Mouse (Mus musculus) lung, postnatal 0 days (tissue): Measurements from ENCODE around the gene Myo1h. TPM values are rescaled to one million over a fixed set of nuclear protein-coding genes. Genes with fewer than 3 reads are reported as not detected.

ENCODE experiments used
- ATAC-seq: fragments of 200-750 bp; cut with Nextera tagmentation; 2 replicates; pipeline ENCODE4 v1.8.0; 2017; ENCODE audit warnings: moderate library complexity
- DNase-seq: peaks from one replicate; pipeline ENCODE4 v3.0.0-alpha.2; 2016; ENCODE audit warnings: low spot score
- H3K27ac ChIP-seq: fragments of 300-500 bp; sonication (generic); 2 replicates; pipeline ENCODE4 v1.5.1; 2014; ENCODE audit warnings: antibody characterized with exemption, mild to moderate bottlenecking, low read length, mixed read lengths
- H3K27me3 ChIP-seq: fragments of 300-500 bp; sonication (generic); replicated peaks from 2 replicates; pipeline ENCODE4 v1.6.1; 2014; ENCODE audit warnings: low read length, mixed read lengths; ENCODE audit not compliant: insufficient read depth
- H3K36me3 ChIP-seq: fragments of 300-500 bp; sonication (generic); 2 replicates; pipeline ENCODE4 v1.6.1; 2014; ENCODE audit warnings: low read length, mixed read lengths; ENCODE audit not compliant: insufficient read depth
- H3K4me1 ChIP-seq: fragments of 300-500 bp; sonication (generic); 2 replicates; pipeline ENCODE4 v1.6.1; 2014; ENCODE audit warnings: antibody characterized with exemption, low read depth, low read length, mixed read lengths; ENCODE audit not compliant: insufficient read depth
- H3K4me2 ChIP-seq: fragments of 300-500 bp; sonication (generic); replicated peaks from 2 replicates; pipeline ENCODE4 v1.6.1; 2014; ENCODE audit warnings: low read depth, mild to moderate bottlenecking, low read length, moderate library complexity, mixed read lengths
- H3K4me3 ChIP-seq: fragments of 300-500 bp; sonication (generic); 2 replicates; pipeline ENCODE4 v1.5.1; 2014; ENCODE audit warnings: low read depth, low read length
- H3K9ac ChIP-seq: fragments of 300-500 bp; sonication (generic); replicated peaks from 2 replicates; pipeline ENCODE4 v1.6.1; 2014; ENCODE audit warnings: low read depth, mild to moderate bottlenecking
- H3K9me3 ChIP-seq: fragments of 300-500 bp; sonication (generic); 2 replicates; pipeline ENCODE4 v1.6.1; 2016; ENCODE audit warnings: low read length, mixed read lengths
- CTCF ChIP-seq: IDR thresholded peaks from 2 replicates; pipeline ENCODE4 v1.5.1; 2016; ENCODE audit warnings: antibody characterized with exemption, mild to moderate bottlenecking
- EP300 ChIP-seq: IDR thresholded peaks from 2 replicates; pipeline ENCODE4 v1.6.1; 2016; ENCODE audit warnings: antibody characterized with exemption, mild to moderate bottlenecking, control low read depth
- WGBS: fragments of 180-500 bp; shearing (Covaris S2); extraction: QIAGEN DNeasy Blood & Tissue Kit; methylation state at CpG from one replicate; pipeline ENCODE4 v1.1.7; 2014; 5-methylcytosine and 5-hydroxymethylcytosine counted together
- polyA plus RNA-seq: library from polyadenylated mRNA; unstranded; fragments of >200 nt; fragmentation: Nextera tagmentation; extraction: Ambion mirVana; gene quantifications from 2 replicates; pipeline ENCODE4 v1.2.1, GENCODE M21; 2015

Myo1h gene
- polyA plus RNA-seq, 1 experiment from 2014 or later = 3.4 TPM

DNA sequence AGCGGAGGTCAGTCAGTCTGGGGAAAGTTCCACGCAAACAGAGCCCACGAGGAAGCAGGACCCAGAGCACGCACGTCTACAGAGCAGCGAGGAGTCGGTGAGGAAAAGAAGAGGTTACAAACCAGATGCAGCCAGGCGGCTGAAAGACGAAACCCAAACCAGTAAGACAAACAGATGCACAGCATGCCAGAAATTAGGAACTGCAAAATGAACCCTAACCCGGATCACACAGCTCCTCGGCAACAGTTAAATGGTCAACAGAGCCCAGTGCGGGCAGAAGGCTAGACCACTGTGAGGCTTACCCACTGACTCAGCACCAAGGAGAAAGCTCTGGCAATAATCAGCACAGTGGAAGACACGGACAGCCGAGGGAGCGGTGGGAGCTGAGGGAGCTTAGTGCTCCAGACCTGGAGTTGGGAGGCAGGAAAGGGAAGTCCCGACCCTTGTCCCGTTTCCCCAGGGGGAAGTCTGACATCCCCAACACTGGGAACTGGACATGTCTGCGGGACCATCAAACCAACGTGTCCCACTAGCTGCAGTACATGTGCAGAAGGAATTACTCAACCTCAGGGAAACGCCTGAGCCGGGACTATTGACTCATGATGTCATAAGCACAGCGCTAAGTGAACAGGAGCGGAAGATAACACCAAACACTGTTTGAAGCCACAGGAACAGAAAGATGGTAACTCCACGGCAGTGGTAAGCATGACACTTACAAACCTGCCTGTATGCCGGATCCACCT lies 82.9 kb downstream of the Myo1h start:
- Histone ChIP-seq H3K27me3 (no peaks in the 10 kb centered on the region), H3K4me2 (peak overlapping the region; percentile 20), H3K9me3 (no peaks in the 10 kb centered on the region), H3K4me3 (no peak overlapping the region), H3K27ac (peak overlapping the region; percentile 94), H3K4me1 (peaks cover 68% of the 10 kb centered on the region), H3K9ac (0 out of 2 replicates have a peak overlapping the region, but pooled peaks have one; percentile 39), H3K36me3 (peaks cover 34% of the 10 kb centered on the region)
- DNase-seq (peak; percentile 80), ATAC-seq (no peak)
- WGBS = 30% methylated on average over 25 of the region's 25 CpGs
- TF ChIP-seq EP300 (no peak), CTCF (no peak)

- H3K9me3 ChIP-seq = no peaks in the 10 kb centered on the region
- peak; percentile 79 for TF ChIP-seq EP300
- TF ChIP-seq CTCF = no peak
- peak; percentile 90 for DNase-seq
- 26% methylated on average over 11 of the region's 11 CpGs for WGBS
- no peak overlapping the region for H3K9ac ChIP-seq
- H3K27me3 ChIP-seq = no peaks in the 10 kb centered on the region
- peaks cover 75% of the 10 kb centered on the region for H3K4me1 ChIP-seq
- peak overlapping the region; percentile 20 for H3K4me2 ChIP-seq
- peak; percentile 40 for ATAC-seq
- H3K27ac ChIP-seq = peak overlapping the region; percentile 94
- H3K36me3 ChIP-seq = peaks cover 28% of the 10 kb centered on the region; the same call in 1 of the 2 replicates
- no peak overlapping the region for H3K4me3 ChIP-seq
These were observed 83.6 kb downstream of the Myo1h start for GRCm38 (mm10) chr5:114372565-114372964.

DNA sequence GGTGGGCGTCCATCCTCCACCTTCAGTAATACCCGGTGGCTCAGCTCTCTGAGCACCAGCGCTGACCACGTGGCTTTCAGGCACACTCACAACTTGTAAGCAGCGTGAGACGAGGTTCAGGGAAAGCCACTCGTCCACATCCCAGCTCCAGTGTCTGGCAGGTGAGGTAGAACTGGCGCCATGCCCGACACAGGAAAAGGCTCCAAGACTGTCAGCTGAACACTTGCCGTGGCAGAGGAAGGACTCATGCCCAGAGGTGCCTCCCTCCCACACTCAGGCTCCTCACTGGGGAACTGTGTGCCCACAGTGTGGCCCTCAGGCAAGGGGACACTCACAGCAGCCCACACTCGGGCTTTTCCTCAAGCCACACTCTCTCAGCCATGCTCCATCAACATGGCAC lies 84.2 kb downstream of the Myo1h start:
- Histone ChIP-seq H3K27ac (peak overlapping the region; percentile 94), H3K4me1 (peaks cover 80% of the 10 kb centered on the region), H3K4me2 (no peak overlapping the region), H3K9ac (no peak overlapping the region), H3K27me3 (no peaks in the 10 kb centered on the region), H3K36me3 (peaks cover 21% of the 10 kb centered on the region; the same call in 1 of the 2 replicates), H3K9me3 (no peaks in the 10 kb centered on the region), H3K4me3 (no peak overlapping the region)
- ATAC-seq (peak; percentile 10), DNase-seq (peak; percentile 76)
- WGBS = 30% methylated on average over 11 of the region's 11 CpGs
- TF ChIP-seq CTCF = no peak
- TF ChIP-seq EP300 = no peak

DNA sequence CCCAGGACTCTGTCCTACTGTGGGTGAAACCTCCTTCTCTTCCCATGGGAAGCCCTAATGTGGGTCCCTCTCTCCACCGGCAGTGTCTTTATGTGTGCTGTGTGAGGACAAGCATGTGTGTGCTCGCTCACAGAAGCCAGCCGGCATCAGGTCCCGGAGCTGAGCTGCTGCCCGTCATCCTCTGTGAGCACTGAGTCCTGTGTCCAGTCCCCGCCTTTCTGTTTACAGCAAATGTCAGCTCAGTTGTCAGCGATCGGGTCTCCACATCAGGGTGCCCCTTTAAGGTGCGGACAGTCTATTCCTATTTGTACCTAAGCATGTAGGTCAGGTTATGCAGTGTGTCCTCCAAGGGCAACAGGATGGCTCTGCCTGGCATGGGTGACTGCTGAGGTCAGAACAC lies 84.6 kb downstream of the Myo1h start:
- Histone ChIP-seq H3K36me3 (peaks cover 20% of the 10 kb centered on the region; the same call in 1 of the 2 replicates), H3K9ac (no peak overlapping the region), H3K27me3 (no peaks in the 10 kb centered on the region), H3K27ac (peak overlapping the region; percentile 94), H3K4me1 (peaks cover 80% of the 10 kb centered on the region), H3K4me3 (no peak overlapping the region), H3K4me2 (no peak overlapping the region), H3K9me3 (no peaks in the 10 kb centered on the region)
- no peak for TF ChIP-seq EP300
- no peak for TF ChIP-seq CTCF
- 59% methylated on average over 9 of the region's 9 CpGs for WGBS
- DNase-seq (no peak), ATAC-seq (no peak)

- H3K4me2 ChIP-seq = peak overlapping the region; percentile 38; the same call in 1 of the 2 replicates
- ATAC-seq = peak; percentile 9; the same call in 1 of the 2 replicates
These were observed 85.6 kb downstream of the Myo1h start for GRCm38 (mm10) chr5:114374409-114375213.

More at GRCm38 (mm10) chr5:114374409-114375213, 85.6 kb downstream of the Myo1h start:
- TF ChIP-seq CTCF (peak; percentile 40), EP300 (peak; percentile 74; the same call in 1 of the 2 replicates)
- Histone ChIP-seq H3K4me1 (peaks cover 73% of the 10 kb centered on the region), H3K9me3 (no peaks in the 10 kb centered on the region), H3K27ac (peak overlapping the region; percentile 94), H3K27me3 (no peaks in the 10 kb centered on the region), H3K9ac (peak overlapping the region; percentile 23; the same call in 1 of the 2 replicates), H3K36me3 (peaks cover 13% of the 10 kb centered on the region; the same call in 1 of the 2 replicates), H3K4me3 (no peak overlapping the region)
- 55% methylated on average over 23 of the region's 23 CpGs for WGBS
- peak; percentile 69 for DNase-seq
